Comparison of ENCODE assay signal across 17 mouse cellular contexts in the genomic region with DNA sequence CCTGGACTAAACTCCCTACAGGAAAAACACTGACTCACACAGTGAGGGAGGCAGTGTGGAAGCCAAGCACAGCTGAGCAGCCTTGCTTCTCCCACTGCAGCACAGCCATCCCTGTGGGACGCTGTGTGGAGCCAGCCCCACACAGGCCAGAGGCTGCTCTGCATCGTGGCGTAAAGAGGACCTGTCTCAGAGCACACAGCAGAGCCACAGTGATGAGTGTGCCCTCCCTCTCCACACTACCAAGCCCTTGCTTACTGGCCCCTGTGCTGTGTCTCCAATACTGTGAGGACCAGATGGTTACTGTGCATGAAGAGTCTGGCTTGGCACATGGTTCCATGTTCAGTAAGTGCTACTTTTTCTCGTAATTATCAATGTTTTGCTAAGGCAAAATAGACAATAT.
DNase-seq lines count a peak whose midpoint lies in the region; ATAC-seq and TF ChIP-seq lines count a peak whose summit lies in the region.
"Had no signal": no experiment of that assay in that cellular context is flagged by ENCODE, and none has a peak within 500 bp of the region (broad histone marks: within the 10 kb centered on the region; RNA-seq: fewer than 3 reads in every experiment).

No protein-coding gene starts in this region.

- TF ChIP-seq CTCF in heart, adult 2 months (IDR thresholded peaks at IDR 0.05): no peak

- no peaks in the 10 kb centered on the region for H3K27me3 ChIP-seq in heart, adult 2 months (ENCODE audit: control insufficient read depth, insufficient read depth, low read length)
- no peaks in the 10 kb centered on the region for H3K27me3 ChIP-seq in heart, embryonic 12.5 days (replicated peaks)
- H3K27me3 ChIP-seq in neural tube, embryonic 15.5 days (replicated peaks): no peaks in the 10 kb centered on the region
- H3K27me3 ChIP-seq: CH12.LX; hindbrain, embryonic 12.5 days; liver, embryonic 15.5 days; midbrain, embryonic 13.5 days had no signal

- H3K4me2 ChIP-seq in heart, embryonic 12.5 days: no peak overlapping the region
- H3K4me2 ChIP-seq in neural tube, embryonic 15.5 days: no peak overlapping the region
- H3K4me2 ChIP-seq: hindbrain, embryonic 12.5 days; liver, embryonic 15.5 days; midbrain, embryonic 13.5 days had no signal

- H3K4me3 ChIP-seq in heart, adult 2 months: no peak overlapping the region
- no peak overlapping the region for H3K4me3 ChIP-seq in heart, embryonic 12.5 days
- H3K4me3 ChIP-seq in neural tube, embryonic 15.5 days (replicated peaks): no peak overlapping the region
- H3K4me3 ChIP-seq: erythroblast, embryonic 14.5 days; hindbrain, embryonic 12.5 days; liver, embryonic 15.5 days; midbrain, embryonic 13.5 days had no signal

- H3K4me1 ChIP-seq in heart, adult 2 months (ENCODE audit: control insufficient read depth, insufficient read depth, low read length): peaks cover 10% of the 10 kb centered on the region
- H3K4me1 ChIP-seq in heart, embryonic 12.5 days (replicated peaks): 0 out of 2 replicates have a peak, but pooled peaks cover 4% of the 10 kb centered on the region
- no peaks in the 10 kb centered on the region for H3K4me1 ChIP-seq in neural tube, embryonic 15.5 days
- H3K4me1 ChIP-seq: hindbrain, embryonic 12.5 days; midbrain, embryonic 13.5 days had no signal

- peaks cover 18% of the 10 kb centered on the region for H3K36me3 ChIP-seq in heart, adult 2 months (ENCODE audit: control insufficient read depth, insufficient read depth, low read length)
- peaks cover 12% of the 10 kb centered on the region for H3K36me3 ChIP-seq in heart, embryonic 12.5 days
- H3K36me3 ChIP-seq in neural tube, embryonic 15.5 days: peaks cover 19% of the 10 kb centered on the region

- peak overlapping the region; percentile 13 for H3K27ac ChIP-seq in heart, adult 2 months
- H3K27ac ChIP-seq in heart, embryonic 12.5 days (ENCODE audit: poor library complexity, severe bottlenecking): no peak overlapping the region
- no peak overlapping the region for H3K27ac ChIP-seq in neural tube, embryonic 15.5 days (replicated peaks)
- H3K27ac ChIP-seq: hindbrain, embryonic 12.5 days; liver, embryonic 15.5 days; midbrain, embryonic 13.5 days had no signal

- intact Hi-C loops in heart, adult 2 months (cut with DNase I): no loop called here

- H3K79me2 ChIP-seq in heart, adult 2 months (replicated peaks; ENCODE audit: control insufficient read depth, insufficient read depth, low read length): no peaks in the 10 kb centered on the region

- no peak overlapping the region for H3K9ac ChIP-seq in heart, adult 2 months (ENCODE audit: low read depth, low read length)
- H3K9ac ChIP-seq in heart, embryonic 12.5 days: no peak overlapping the region
- no peak overlapping the region for H3K9ac ChIP-seq in neural tube, embryonic 15.5 days (replicated peaks)
- H3K9ac ChIP-seq: hindbrain, embryonic 12.5 days; liver, embryonic 15.5 days; midbrain, embryonic 13.5 days had no signal

- no peak for ATAC-seq in heart, embryonic 12.5 days (ENCODE audit: insufficient number of reproducible peaks, low FRiP score)
- no peak for ATAC-seq in neural tube, embryonic 15.5 days (ENCODE audit: low FRiP score)
- ATAC-seq: intestine, embryonic 16.5 days; midbrain, embryonic 13.5 days had no signal

- TF ChIP-seq POLR2A in heart, adult 2 months (IDR thresholded peaks at IDR 0.05; ENCODE audit: insufficient read depth, low read depth, low read length): no peak

- 64% methylated on average over 4 of the region's 4 CpGs for WGBS in heart, adult 2 months
- WGBS in heart, embryonic 12.5 days: 79% methylated on average over 4 of the region's 4 CpGs
- WGBS in neural tube, embryonic 15.5 days: 72% methylated on average over 4 of the region's 4 CpGs

- no peak for DNase-seq in heart, adult 2 months
- peak; percentile 31 for DNase-seq in cerebellum, adult 11 months
- peak; percentile 48 for DNase-seq in cerebellum, adult 8-10 months
- DNase-seq in layer of hippocampus, adult 8-10 months (ENCODE audit: low spot score in 2 of 2): peak; percentile 41 to 54
- no peak for DNase-seq in gastrocnemius, postnatal 10 days
- DNase-seq: embryo, embryonic 11 days; gastrocnemius, postnatal 25 days; kidney, postnatal 10 days; lung, postnatal 4 days had no signal

- H3K9me3 ChIP-seq in heart, embryonic 12.5 days (replicated peaks): no peaks in the 10 kb centered on the region
- no peaks in the 10 kb centered on the region for H3K9me3 ChIP-seq in neural tube, embryonic 15.5 days (replicated peaks)
- H3K9me3 ChIP-seq: hindbrain, embryonic 12.5 days; liver, embryonic 15.5 days; midbrain, embryonic 13.5 days had no signal

- TF ChIP-seq EP300 in heart, adult 2 months (IDR thresholded peaks at IDR 0.05; ENCODE audit: insufficient read depth, low read depth, low read length): no peak

Comparison
In these comparisons a context has a peak if more than half of its experiments do, and no peak if none do; other contexts are left out.
1. DNase-seq: peak in cerebellum, adult 11 months (single experiment), cerebellum, adult 8-10 months (single experiment) and layer of hippocampus, adult 8-10 months (2 of 2); none in heart, adult 2 months (0 of 2) and gastrocnemius, postnatal 10 days (single experiment).